Mouse (Mus musculus) CH12.LX (cell line): ENCODE data around the gene Tet3. TPM values are rescaled to one million over a fixed set of nuclear protein-coding genes. Genes with fewer than 3 reads are reported as not detected.

Source experiments
- DNase-seq: peaks from one replicate; pipeline ENCODE4 v3.0.0-alpha.2; 2013; ENCODE audit errors: extremely low read depth
- H3K27ac ChIP-seq: 2 replicates; pipeline ENCODE4 v1.5.1; 2012; ENCODE audit warnings: low read depth, mild to moderate bottlenecking, control low read depth, moderate library complexity; ENCODE audit not compliant: insufficient read depth
- H3K27me3 ChIP-seq: replicated peaks from 2 replicates; pipeline ENCODE3; 2012; ENCODE audit warnings: inconsistent platforms
- H3K36me3 ChIP-seq, 2 experiments: replicated peaks in 1 of 2; 2 replicates each; pipeline versions ENCODE3 to v1.6.1; 2012; ENCODE audit warnings: inconsistent platforms in 1 of 2, low read length in 1 of 2, mild to moderate bottlenecking in 1 of 2, mixed read lengths in 1 of 2, moderate library complexity in 1 of 2; ENCODE audit not compliant: control insufficient read depth in 1 of 2, insufficient read depth in 1 of 2
- H3K4me1 ChIP-seq, 2 experiments: 2 replicates each; pipeline ENCODE4 v1.6.1; 2012; ENCODE audit warnings: inconsistent platforms in 1 of 2, moderate library complexity in 1 of 2; ENCODE audit not compliant: insufficient read depth in 2 of 2, control insufficient read depth in 1 of 2
- H3K4me2 ChIP-seq: 2 replicates; pipeline ENCODE4 v1.6.1; 2012; ENCODE audit warnings: low read depth, mild to moderate bottlenecking, control low read depth; ENCODE audit not compliant: poor library complexity, insufficient read depth, severe bottlenecking
- H3K4me3 ChIP-seq, 3 experiments: fragments of 150-350 bp in 1 of 3; sonication (generic) in 1 of 3; replicated peaks in 1 of 3; 2 replicates each; pipeline versions ENCODE3 to v1.5.1; 2011 to 2012; ENCODE audit warnings: low read depth in 2 of 3, low read length in 2 of 3, mild to moderate bottlenecking in 2 of 3, moderate library complexity in 2 of 3, control low read depth in 1 of 3, improper control_type of control experiment in 1 of 3, inconsistent platforms in 1 of 3, mixed read lengths in 1 of 3; ENCODE audit not compliant: poor library complexity in 1 of 3
- H3K79me2 ChIP-seq: replicated peaks from 2 replicates; pipeline ENCODE4 v1.6.1; 2012; ENCODE audit warnings: mild to moderate bottlenecking, moderate library complexity; ENCODE audit not compliant: control insufficient read depth, poor library complexity, insufficient read depth, severe bottlenecking; ENCODE audit errors: extremely low read depth
- H3K9ac ChIP-seq: 2 replicates; pipeline ENCODE4 v1.6.1; 2012; ENCODE audit warnings: low read depth, mild to moderate bottlenecking, control low read depth, moderate library complexity; ENCODE audit not compliant: insufficient read depth
- H3K9me3 ChIP-seq: replicated peaks from 2 replicates; pipeline ENCODE3; 2012; ENCODE audit warnings: low read length, inconsistent platforms, mixed read lengths
- BHLHE40 ChIP-seq: IDR thresholded peaks from 2 replicates; pipeline ENCODE4 v1.6.1; 2011; ENCODE audit warnings: mild to moderate bottlenecking, low read depth, low read length, improper control_type of control experiment
- CHD1 ChIP-seq: IDR thresholded peaks from 2 replicates; pipeline ENCODE4 v1.6.1; 2012; ENCODE audit warnings: low read depth, low read length, improper control_type of control experiment, inconsistent platforms
- CHD2 ChIP-seq: IDR thresholded peaks from 2 replicates; pipeline ENCODE4 v1.6.1; 2011; ENCODE audit warnings: low read length, improper control_type of control experiment
- E2F4 ChIP-seq: IDR thresholded peaks from 2 replicates; pipeline ENCODE4 v1.6.1; 2011; ENCODE audit warnings: low read depth, low read length, improper control_type of control experiment; ENCODE audit not compliant: insufficient replicate concordance
- ELF1 ChIP-seq: IDR thresholded peaks from 2 replicates; pipeline ENCODE4 v1.6.1; 2014; ENCODE audit warnings: low read depth, mild to moderate bottlenecking, inconsistent platforms, low read length, improper control_type of control experiment
- ETS1 ChIP-seq: conservative IDR thresholded peaks from 2 replicates; pipeline ENCODE4 v1.6.1; 2012; ENCODE audit warnings: low read depth, mild to moderate bottlenecking, inconsistent platforms, low read length, improper control_type of control experiment, moderate library complexity
- IRF4 ChIP-seq: IDR thresholded peaks from 2 replicates; pipeline ENCODE4 v1.6.1; 2014; ENCODE audit warnings: low read depth, mild to moderate bottlenecking, inconsistent platforms, low read length, improper control_type of control experiment
- JUN ChIP-seq: IDR thresholded peaks from 2 replicates; pipeline ENCODE4 v1.6.1; 2011; ENCODE audit warnings: low read depth, mild to moderate bottlenecking, low read length, improper control_type of control experiment, moderate library complexity; ENCODE audit not compliant: insufficient read depth
- MAFK ChIP-seq: IDR thresholded peaks from 2 replicates; pipeline ENCODE4 v1.6.1; 2011; ENCODE audit warnings: low read length, improper control_type of control experiment; ENCODE audit not compliant: insufficient replicate concordance
- MAX ChIP-seq: IDR thresholded peaks from 2 replicates; pipeline ENCODE4 v1.6.1; 2011; ENCODE audit warnings: low read length, improper control_type of control experiment
- MEF2A ChIP-seq: IDR thresholded peaks from 2 replicates; pipeline ENCODE4 v1.6.1; 2014; ENCODE audit warnings: low read depth, mild to moderate bottlenecking, inconsistent platforms, low read length, improper control_type of control experiment, borderline replicate concordance
- MXI1 ChIP-seq: IDR thresholded peaks from 2 replicates; pipeline ENCODE4 v1.6.1; 2011; ENCODE audit warnings: mild to moderate bottlenecking, low read depth, low read length, improper control_type of control experiment
- MYC ChIP-seq: IDR thresholded peaks from 2 replicates; pipeline ENCODE4 v1.6.1; 2011; ENCODE audit warnings: low read depth, mild to moderate bottlenecking, improper control_type of control experiment, low read length
- PAX5 ChIP-seq: IDR thresholded peaks from 2 replicates; pipeline ENCODE4 v1.6.1; 2012; ENCODE audit warnings: low read length, inconsistent platforms, mixed read lengths
- POLR2A ChIP-seq: IDR thresholded peaks from 2 replicates; pipeline ENCODE4 v1.6.1; 2011; ENCODE audit warnings: low read depth, mild to moderate bottlenecking, improper control_type of control experiment, low read length
- TCF12 ChIP-seq: IDR thresholded peaks from 2 replicates; pipeline ENCODE4 v1.6.1; 2014; ENCODE audit warnings: low read depth, mild to moderate bottlenecking, inconsistent platforms, low read length, improper control_type of control experiment
- USF1 ChIP-seq: IDR thresholded peaks from 2 replicates; pipeline ENCODE4 v1.6.1; 2014; ENCODE audit warnings: low read depth, mild to moderate bottlenecking, inconsistent platforms, low read length, improper control_type of control experiment
- USF2 ChIP-seq: conservative IDR thresholded peaks from 2 replicates; pipeline ENCODE4 v1.6.1; 2011; ENCODE audit warnings: low read depth, low read length, improper control_type of control experiment
- ZKSCAN1 ChIP-seq: IDR thresholded peaks from 2 replicates; pipeline ENCODE4 v1.6.1; 2012; ENCODE audit warnings: low read depth, inconsistent platforms, low read length, improper control_type of control experiment, borderline replicate concordance
- ZMIZ1 ChIP-seq: IDR thresholded peaks from 2 replicates; pipeline ENCODE4 v1.6.1; 2012; ENCODE audit warnings: low read depth, mild to moderate bottlenecking, inconsistent platforms, low read length, improper control_type of control experiment
- ZNF384 ChIP-seq: IDR thresholded peaks from 2 replicates; pipeline ENCODE4 v1.6.1; 2012; ENCODE audit warnings: low read depth, low read length, improper control_type of control experiment, inconsistent platforms
- dilution Hi-C: fragments of 300-500 bp; cut with MboI; formaldehyde crosslinking; loops from 2 replicates; pipeline ENCODE4 v1.14.3; 2020; ENCODE audit warnings: low sequenced_read_pairs; ENCODE audit not compliant: extremely low pct_unique_long_range_greater_than_20kb, extremely low pct_ligation_motif_present
- in situ Hi-C: fragments of 300-500 bp; cut with MboI; formaldehyde crosslinking; loops from 3 replicates; pipeline ENCODE4 v1.14.3; 2019; ENCODE audit warnings: low sequenced_read_pairs, low pct_ligation_motif_present, low pct_unique_long_range_greater_than_20kb, mixed read lengths
- polyA plus RNA-seq: library from polyadenylated mRNA; unstranded; fragments of >175 nt; gene quantifications from 2 replicates; pipeline ENCODE4 v1.2.1, GENCODE M21; 2012; ENCODE audit warnings: low read depth; ENCODE audit not compliant: insufficient read length
- total RNA-seq, 2 experiments: library from RNA; depleted of rRNA; stranded (reverse); fragments of 300-350 nt in 1 of 2; fragments of >200 nt in 1 of 2; gene quantifications; 2 replicates each; pipeline ENCODE4 v1.2.3; 2012 to 2014

Tet3 gene
- total and polyA plus RNA-seq, 3 experiments: 3.2 to 10.0 (median 8.2) TPM

DNA sequence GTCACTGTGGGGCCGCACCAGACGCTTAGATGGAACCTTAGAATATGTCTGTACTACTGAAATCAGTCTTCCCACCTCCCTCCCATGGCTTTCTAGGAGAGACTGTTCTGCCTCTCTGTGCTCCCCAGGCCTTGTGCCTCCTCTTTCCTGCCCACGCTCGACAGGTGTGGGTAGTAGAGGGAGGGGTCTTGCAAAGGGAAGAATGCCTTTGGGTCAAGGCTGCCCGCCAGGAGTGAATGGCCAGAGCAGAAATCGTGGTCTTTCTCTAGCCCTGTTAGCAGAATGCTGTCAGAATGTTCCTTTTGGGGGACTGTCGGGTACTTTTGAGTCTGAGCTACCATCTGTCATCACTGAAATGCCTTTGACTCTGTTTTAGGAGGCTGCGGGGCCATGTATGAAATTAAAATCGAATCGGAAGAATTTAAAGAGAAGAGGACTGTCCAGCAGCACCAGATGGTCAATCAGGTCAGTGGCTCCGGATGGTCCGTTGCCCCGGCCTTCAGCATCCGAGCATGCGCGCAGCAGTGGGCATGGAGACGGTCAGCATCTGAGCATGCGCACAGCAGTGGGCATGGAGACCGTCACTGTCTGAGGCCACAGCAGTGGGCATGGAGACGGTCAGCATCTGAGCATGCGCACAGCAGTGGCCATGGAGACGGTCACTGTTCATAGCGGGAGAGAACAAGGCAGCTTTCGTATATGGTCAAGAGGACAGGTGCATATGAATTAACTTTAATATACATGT is 106.0 kb downstream of the Tet3 start:
- Histone ChIP-seq H3K9me3 (no peaks in the 10 kb centered on the region), H3K36me3 (peaks cover 48 to 79% of the 10 kb centered on the region in 2 experiments), H3K27me3 (no peaks in the 10 kb centered on the region), H3K4me2 (no peak overlapping the region), H3K79me2 (no peaks in the 10 kb centered on the region), H3K4me3 (no peak overlapping the region), H3K9ac (no peak overlapping the region), H3K4me1 (peaks cover 7 to 19% of the 10 kb centered on the region in 2 experiments), H3K27ac (no peak overlapping the region)
- no peak for DNase-seq
- in situ Hi-C loops: loop anchor here (5.0 to 25.0 kb wide), 2 partner anchors 154 to 309 kb away; partner anchors contain the start of genes Clec4f and Dguok
- TF ChIP-seq MAFK: no peak
- TF ChIP-seq ZNF384: no peak
- no peak for TF ChIP-seq MXI1
- TF ChIP-seq CHD1: no peak
- no peak for TF ChIP-seq PAX5
- no peak for TF ChIP-seq BHLHE40
- no peak for TF ChIP-seq USF2
- no peak for TF ChIP-seq E2F4
- no peak for TF ChIP-seq USF1
- no peak for TF ChIP-seq ZMIZ1
- no peak for TF ChIP-seq ELF1
- TF ChIP-seq MYC: no peak
- TF ChIP-seq ETS1: no peak
- no peak for TF ChIP-seq TCF12
- no peak for TF ChIP-seq MEF2A
- TF ChIP-seq POLR2A: no peak
- TF ChIP-seq IRF4: no peak
- no peak for TF ChIP-seq JUN
- no peak for TF ChIP-seq CHD2
- TF ChIP-seq MAX: no peak
- dilution Hi-C loops: no loop called here

DNA sequence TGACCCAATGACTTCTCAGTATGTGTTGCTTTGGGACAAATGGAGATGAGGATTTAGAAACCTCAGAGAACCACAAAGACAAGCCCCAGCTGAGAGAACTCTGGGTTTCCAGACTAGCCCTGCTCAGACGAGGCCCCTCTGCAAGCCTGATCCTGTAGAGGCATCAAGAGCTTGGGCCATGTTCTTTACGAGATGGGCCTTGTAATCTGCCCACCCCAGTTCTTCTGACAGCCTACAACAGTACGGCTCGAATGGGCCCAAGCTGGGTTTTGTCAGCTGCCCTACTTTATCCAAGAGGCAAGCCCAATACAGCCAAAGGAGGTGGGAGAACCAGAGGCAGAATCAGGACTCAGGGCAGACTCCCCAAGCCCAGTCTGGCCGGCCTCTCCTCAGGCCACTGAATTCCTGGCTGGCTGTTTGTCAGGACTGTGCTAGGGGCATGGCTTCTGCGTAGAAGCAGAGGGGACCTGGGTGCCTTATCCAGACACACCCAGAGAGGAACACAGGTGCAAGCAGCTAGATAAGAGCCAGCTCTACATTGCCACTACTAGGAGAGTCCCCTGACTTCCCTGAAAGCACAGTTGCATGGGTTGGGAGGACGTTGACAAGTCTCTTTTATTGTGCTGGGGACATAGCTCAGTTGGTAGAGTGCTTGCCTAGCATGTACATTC is 107.3 kb downstream of the Tet3 start:
- no peaks in the 10 kb centered on the region for H3K9me3 ChIP-seq
- in situ Hi-C loops (loop anchor here (5.0 to 25.0 kb wide), 2 partner anchors 156 to 311 kb away; partner anchors contain the start of genes Clec4f and Dguok), dilution Hi-C loops (no loop called here)
- DNase-seq: no peak
- no peaks in the 10 kb centered on the region for H3K27me3 ChIP-seq
- H3K27ac ChIP-seq: no peak overlapping the region
- H3K36me3 ChIP-seq: peaks cover 41 to 74% of the 10 kb centered on the region in 2 experiments
- no peaks in the 10 kb centered on the region for H3K79me2 ChIP-seq
- TF ChIP-seq ZKSCAN1: no peak
- TF ChIP-seq TCF12: no peak
- no peak overlapping the region for H3K9ac ChIP-seq
- peaks cover 7 to 19% of the 10 kb centered on the region in 2 experiments for H3K4me1 ChIP-seq
- no peak overlapping the region for H3K4me2 ChIP-seq
- H3K4me3 ChIP-seq: no peak overlapping the region
